Mouse (Mus musculus) erythroid progenitor cell, adult 5-6 weeks (primary cell): Measurements from ENCODE around the gene Klhl9. TPM values are rescaled to one million over a fixed set of nuclear protein-coding genes. Genes with fewer than 3 reads are reported as not detected.

Source experiments
- total RNA-seq, 2 experiments: library from RNA; stranded (forward) in 1 of 2; stranded (reverse) in 1 of 2; fragments of 150-400 nt in 1 of 2; fragments of 186-747, 209-891 nt in 1 of 2; gene quantifications; 2 replicates each; pipeline versions ENCODE4 v1.2.3 to v1.2.4; 2015 to 2017; ENCODE audit warnings: low replicate concordance in 2 of 2

Gene Klhl9
- total RNA-seq, 2 experiments from 2014 or later = 20.1 to 21.1 TPM

Other genes with a start within 250 kb of the Klhl9 start
Only the 30 nearest of the 32 such genes appear.
- not detected in 2 replicates for gene Ifna14, start 150.7 kb downstream of the Klhl9 start, total RNA-seq (2015; ENCODE audit: low replicate concordance)
- not detected in 2 replicates for gene Ifna14, start 150.7 kb downstream of the Klhl9 start, total RNA-seq (2017; ENCODE audit: low replicate concordance)
- gene Ifna9, start 130.1 kb downstream of the Klhl9 start, total RNA-seq (2015; ENCODE audit: low replicate concordance) = not detected in 2 replicates
- not detected in 2 replicates for gene Ifna9, start 130.1 kb downstream of the Klhl9 start, total RNA-seq (2017; ENCODE audit: low replicate concordance)
- gene Ifna12, start 119.1 kb downstream of the Klhl9 start, total RNA-seq (2015; ENCODE audit: low replicate concordance) = not detected in 2 replicates
- not detected in 2 replicates for gene Ifna12, start 119.1 kb downstream of the Klhl9 start, total RNA-seq (2017; ENCODE audit: low replicate concordance)
- gene C87499, start 88.1 kb downstream of the Klhl9 start, total RNA-seq (2015; ENCODE audit: low replicate concordance) = not detected in 2 replicates
- gene C87499, start 88.1 kb downstream of the Klhl9 start, total RNA-seq (2017; ENCODE audit: low replicate concordance) = not detected in 2 replicates
- gene Ifna13, start 78.0 kb downstream of the Klhl9 start, total RNA-seq (2015; ENCODE audit: low replicate concordance) = not detected in 2 replicates
- gene Ifna13, start 78.0 kb downstream of the Klhl9 start, total RNA-seq (2017; ENCODE audit: low replicate concordance) = not detected in 2 replicates
- gene Ifna16, start 45.5 kb downstream of the Klhl9 start, total RNA-seq (2015; ENCODE audit: low replicate concordance) = not detected in 2 replicates
- gene Ifna16, start 45.5 kb downstream of the Klhl9 start, total RNA-seq (2017; ENCODE audit: low replicate concordance) = not detected in 2 replicates
- not detected in 2 replicates for gene Ifna2, start 38.6 kb downstream of the Klhl9 start, total RNA-seq (2015; ENCODE audit: low replicate concordance)
- gene Ifna2, start 38.6 kb downstream of the Klhl9 start, total RNA-seq (2017; ENCODE audit: low replicate concordance) = not detected in 2 replicates
- gene Ifnab, start 31.1 kb downstream of the Klhl9 start, total RNA-seq (2015; ENCODE audit: low replicate concordance) = not detected in 2 replicates
- gene Ifnab, start 31.1 kb downstream of the Klhl9 start, total RNA-seq (2017; ENCODE audit: low replicate concordance) = not detected in 2 replicates
- gene Gm26566, start 660 bp downstream of the Klhl9 start, total RNA-seq (2015; ENCODE audit: low replicate concordance) = not detected in 2 replicates
- gene Gm26566, start 660 bp downstream of the Klhl9 start, total RNA-seq (2017; ENCODE audit: low replicate concordance) = 0.51 TPM in 1 of 2 replicates, not detected in the other
- not detected in 2 replicates for gene Gm13271, start 32.4 kb upstream of the Klhl9 start, total RNA-seq (2015; ENCODE audit: low replicate concordance)
- gene Gm13271, start 32.4 kb upstream of the Klhl9 start, total RNA-seq (2017; ENCODE audit: low replicate concordance) = not detected in 2 replicates
- not detected in 2 replicates for gene Gm13283, start 37.7 kb upstream of the Klhl9 start, total RNA-seq (2015; ENCODE audit: low replicate concordance)
- not detected in 2 replicates for gene Gm13283, start 37.7 kb upstream of the Klhl9 start, total RNA-seq (2017; ENCODE audit: low replicate concordance)
- not detected in 2 replicates for gene Gm13290, start 51.4 kb upstream of the Klhl9 start, total RNA-seq (2015; ENCODE audit: low replicate concordance)
- not detected in 2 replicates for gene Gm13290, start 51.4 kb upstream of the Klhl9 start, total RNA-seq (2017; ENCODE audit: low replicate concordance)
- gene Gm13289, start 54.5 kb upstream of the Klhl9 start, total RNA-seq (2015; ENCODE audit: low replicate concordance) = not detected in 2 replicates
- not detected in 2 replicates for gene Gm13289, start 54.5 kb upstream of the Klhl9 start, total RNA-seq (2017; ENCODE audit: low replicate concordance)
- gene Gm13272, start 57.4 kb upstream of the Klhl9 start, total RNA-seq (2015; ENCODE audit: low replicate concordance) = not detected in 2 replicates
- gene Gm13272, start 57.4 kb upstream of the Klhl9 start, total RNA-seq (2017; ENCODE audit: low replicate concordance) = not detected in 2 replicates
- not detected in 2 replicates for gene Ifnz, start 59.7 kb upstream of the Klhl9 start, total RNA-seq (2015; ENCODE audit: low replicate concordance)
- not detected in 2 replicates for gene Ifnz, start 59.7 kb upstream of the Klhl9 start, total RNA-seq (2017; ENCODE audit: low replicate concordance)
- gene Gm13276, start 63.2 kb upstream of the Klhl9 start, total RNA-seq (2015; ENCODE audit: low replicate concordance) = not detected in 2 replicates
- gene Gm13276, start 63.2 kb upstream of the Klhl9 start, total RNA-seq (2017; ENCODE audit: low replicate concordance) = not detected in 2 replicates
- gene Gm13277, start 66.2 kb upstream of the Klhl9 start, total RNA-seq (2015; ENCODE audit: low replicate concordance) = not detected in 2 replicates
- gene Gm13277, start 66.2 kb upstream of the Klhl9 start, total RNA-seq (2017; ENCODE audit: low replicate concordance) = not detected in 2 replicates
- gene Gm13278, start 69.1 kb upstream of the Klhl9 start, total RNA-seq (2015; ENCODE audit: low replicate concordance) = not detected in 2 replicates
- gene Gm13278, start 69.1 kb upstream of the Klhl9 start, total RNA-seq (2017; ENCODE audit: low replicate concordance) = not detected in 2 replicates
- gene Gm13275, start 72.0 kb upstream of the Klhl9 start, total RNA-seq (2015; ENCODE audit: low replicate concordance) = not detected in 2 replicates
- gene Gm13275, start 72.0 kb upstream of the Klhl9 start, total RNA-seq (2017; ENCODE audit: low replicate concordance) = not detected in 2 replicates
- gene Gm13279, start 74.9 kb upstream of the Klhl9 start, total RNA-seq (2015; ENCODE audit: low replicate concordance) = not detected in 2 replicates
- gene Gm13279, start 74.9 kb upstream of the Klhl9 start, total RNA-seq (2017; ENCODE audit: low replicate concordance) = not detected in 2 replicates
- not detected in 2 replicates for gene Gm13285, start 77.2 kb upstream of the Klhl9 start, total RNA-seq (2015; ENCODE audit: low replicate concordance)
- gene Gm13285, start 77.2 kb upstream of the Klhl9 start, total RNA-seq (2017; ENCODE audit: low replicate concordance) = not detected in 2 replicates
- not detected in 2 replicates for gene Gm13287, start 80.8 kb upstream of the Klhl9 start, total RNA-seq (2015; ENCODE audit: low replicate concordance)
- not detected in 2 replicates for gene Gm13287, start 80.8 kb upstream of the Klhl9 start, total RNA-seq (2017; ENCODE audit: low replicate concordance)
- gene Gm13288, start 83.1 kb upstream of the Klhl9 start, total RNA-seq (2015; ENCODE audit: low replicate concordance) = not detected in 2 replicates
- not detected in 2 replicates for gene Gm13288, start 83.1 kb upstream of the Klhl9 start, total RNA-seq (2017; ENCODE audit: low replicate concordance)
- gene Ifna7, start 93.8 kb upstream of the Klhl9 start, total RNA-seq (2015; ENCODE audit: low replicate concordance) = not detected in 2 replicates
- gene Ifna7, start 93.8 kb upstream of the Klhl9 start, total RNA-seq (2017; ENCODE audit: low replicate concordance) = not detected in 2 replicates
- gene Ifna11, start 97.5 kb upstream of the Klhl9 start, total RNA-seq (2015; ENCODE audit: low replicate concordance) = not detected in 2 replicates
- not detected in 2 replicates for gene Ifna11, start 97.5 kb upstream of the Klhl9 start, total RNA-seq (2017; ENCODE audit: low replicate concordance)
- gene Ifna6, start 105.0 kb upstream of the Klhl9 start, total RNA-seq (2015; ENCODE audit: low replicate concordance) = not detected in 2 replicates
- gene Ifna6, start 105.0 kb upstream of the Klhl9 start, total RNA-seq (2017; ENCODE audit: low replicate concordance) = not detected in 2 replicates
- not detected in 2 replicates for gene Ifna5, start 113.1 kb upstream of the Klhl9 start, total RNA-seq (2015; ENCODE audit: low replicate concordance)
- gene Ifna5, start 113.1 kb upstream of the Klhl9 start, total RNA-seq (2017; ENCODE audit: low replicate concordance) = not detected in 2 replicates
- gene Ifna4, start 119.4 kb upstream of the Klhl9 start, total RNA-seq (2015; ENCODE audit: low replicate concordance) = not detected in 2 replicates
- gene Ifna4, start 119.4 kb upstream of the Klhl9 start, total RNA-seq (2017; ENCODE audit: low replicate concordance) = not detected in 2 replicates
- not detected in 2 replicates for gene Ifna1, start 127.6 kb upstream of the Klhl9 start, total RNA-seq (2015; ENCODE audit: low replicate concordance)
- gene Ifna1, start 127.6 kb upstream of the Klhl9 start, total RNA-seq (2017; ENCODE audit: low replicate concordance) = not detected in 2 replicates
- not detected in 2 replicates for gene Ifne, start 157.7 kb upstream of the Klhl9 start, total RNA-seq (2015; ENCODE audit: low replicate concordance)
- gene Ifne, start 157.7 kb upstream of the Klhl9 start, total RNA-seq (2017; ENCODE audit: low replicate concordance) = not detected in 2 replicates